Mouse (Mus musculus): Measurements from ENCODE around the gene Socs1. TPM values are rescaled to one million over a fixed set of nuclear protein-coding genes. Genes with fewer than 3 reads are reported as not detected.

Gene Socs1
- polyA plus RNA-seq (2012; rRNA removed; ENCODE audit: low replicate concordance): 12.8 and 35.0 TPM in 2 replicates

DNA sequence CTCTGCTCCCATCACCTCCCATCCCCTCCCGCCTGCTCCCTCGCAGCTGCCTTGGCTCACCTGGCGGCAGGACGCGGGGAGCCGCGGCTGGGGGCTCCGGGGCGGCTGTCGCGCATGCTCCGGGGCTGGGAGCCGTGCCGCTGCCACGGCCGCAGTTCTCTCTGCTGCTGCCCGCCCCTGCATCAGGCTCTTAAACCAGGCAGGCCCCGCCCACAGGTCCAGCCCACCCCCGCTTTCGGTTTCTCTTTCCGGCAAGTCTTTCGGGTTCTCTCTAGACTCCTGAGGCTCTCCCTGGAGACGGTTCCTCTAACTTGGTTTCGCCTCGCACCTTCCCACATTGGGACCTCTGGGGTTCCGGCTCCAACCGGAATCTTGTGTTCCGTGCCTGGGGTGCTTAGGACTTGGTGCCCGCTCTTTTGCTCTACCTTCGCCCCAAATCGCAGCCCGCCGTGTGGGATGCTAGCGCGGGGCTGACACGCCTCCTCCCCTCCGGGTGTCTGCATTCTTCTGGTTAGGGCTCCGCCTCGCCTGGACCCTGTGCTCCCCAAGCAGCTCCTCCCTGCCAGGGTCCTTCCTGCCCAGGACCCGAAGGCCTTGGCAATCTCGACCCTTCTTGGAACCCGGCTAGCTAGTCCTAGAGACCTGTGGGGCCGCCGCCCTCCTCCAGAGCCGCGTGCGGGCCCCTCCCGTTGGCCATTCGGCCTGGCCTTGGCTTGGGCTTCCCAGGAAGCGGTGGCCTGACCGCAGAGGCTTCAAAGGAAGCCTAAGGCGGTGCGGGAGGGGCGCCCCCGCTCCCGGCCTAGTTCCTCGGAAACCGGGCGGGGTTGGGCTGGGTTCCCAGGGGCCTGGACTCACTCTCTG lies at the start of gene Socs1:
TSS of gene Socs1 (minus strand) at position 166 of the 861 bp plus-strand sequence.

DNA sequence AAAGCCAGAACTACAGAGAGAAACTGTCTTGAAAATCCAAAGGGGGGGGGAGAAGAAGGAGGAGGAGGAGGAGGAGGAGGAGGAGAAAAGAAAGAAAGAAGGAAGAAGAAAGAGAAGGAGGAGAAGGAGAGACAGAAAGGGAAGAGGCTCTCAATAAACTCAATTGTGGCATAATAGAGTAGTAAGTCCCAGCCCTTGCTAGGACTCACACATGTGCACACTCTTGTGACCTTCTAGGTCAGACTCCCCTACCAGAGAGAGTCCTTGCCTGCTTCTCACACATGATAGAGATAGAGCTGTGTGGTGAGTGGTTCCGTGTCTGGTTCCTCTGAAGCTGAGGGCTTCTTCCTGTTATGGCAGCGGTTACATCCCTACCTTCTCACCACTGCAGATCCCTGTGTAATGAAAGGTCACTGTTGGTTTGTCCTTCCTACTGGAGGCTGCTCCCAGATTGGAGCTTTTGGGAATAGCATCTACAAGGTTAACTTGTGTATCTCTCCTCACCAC lies 27.6 kb upstream of the Socs1 start, which contains the start of gene Gm11172:
TSS of gene Gm11172 (plus strand) at position 51 of the 507 bp plus-strand sequence.

DNA sequence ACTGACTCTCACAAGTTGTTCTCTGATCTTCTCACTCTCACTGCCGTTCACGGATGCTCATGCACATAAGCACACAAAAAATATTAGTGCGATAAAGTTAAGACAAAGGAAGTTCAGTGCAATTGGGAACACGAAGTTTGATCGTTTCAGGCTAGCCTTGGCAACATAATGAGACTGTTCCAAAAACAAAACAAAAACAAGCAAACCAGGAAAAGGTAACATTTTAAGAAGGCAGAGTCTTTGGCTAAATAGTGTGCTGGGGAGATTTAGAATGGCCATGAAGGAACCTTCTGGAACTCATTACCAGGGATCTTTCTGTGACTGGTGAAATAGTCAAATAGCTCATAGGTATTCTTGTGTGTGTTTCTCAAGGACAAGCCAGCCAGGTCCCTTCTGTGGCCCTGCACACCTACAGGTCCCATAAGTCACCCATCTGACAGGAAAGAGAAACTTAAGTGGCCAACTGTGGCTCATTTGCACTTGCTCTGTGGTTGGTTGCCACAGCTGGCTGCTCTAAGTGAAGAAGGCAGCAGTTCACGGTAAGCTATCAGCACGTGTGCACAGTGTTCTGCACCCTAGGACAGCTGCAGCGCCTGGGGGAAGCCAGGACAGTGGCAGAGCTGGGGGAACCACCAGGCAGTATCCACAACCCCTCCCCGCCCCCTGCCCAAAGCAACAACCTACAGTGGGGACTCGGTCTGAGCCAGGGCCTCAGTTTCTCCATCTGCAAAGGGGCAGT lies 20.6 kb upstream of the Socs1 start, which contains the start of gene Prm1:
TSS of gene Prm1 (minus strand) at position 51 of the 739 bp plus-strand sequence.

DNA sequence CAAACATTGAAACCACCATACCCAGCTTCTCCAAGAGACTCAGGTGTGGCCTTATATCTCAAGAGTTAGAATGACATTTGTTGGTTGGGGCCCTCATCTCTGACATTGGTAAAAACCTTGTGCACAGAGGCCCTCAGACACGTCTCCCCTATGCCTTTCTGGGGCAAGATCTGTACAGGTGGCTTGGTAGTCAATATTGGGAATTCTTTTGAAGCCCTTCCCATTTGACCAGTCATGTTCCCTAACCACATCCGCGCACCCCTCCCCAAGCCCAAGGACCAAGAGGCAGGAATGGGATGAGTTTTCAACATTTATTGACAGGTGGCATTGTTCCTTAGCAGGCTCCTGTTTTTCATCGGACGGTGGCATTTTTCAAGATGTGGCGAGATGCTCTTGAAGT lies 10.7 kb upstream of the Socs1 start, which contains the start of gene Prm2:
TSS of gene Prm2 (minus strand) at position 101 of the 400 bp plus-strand sequence.

DNA sequence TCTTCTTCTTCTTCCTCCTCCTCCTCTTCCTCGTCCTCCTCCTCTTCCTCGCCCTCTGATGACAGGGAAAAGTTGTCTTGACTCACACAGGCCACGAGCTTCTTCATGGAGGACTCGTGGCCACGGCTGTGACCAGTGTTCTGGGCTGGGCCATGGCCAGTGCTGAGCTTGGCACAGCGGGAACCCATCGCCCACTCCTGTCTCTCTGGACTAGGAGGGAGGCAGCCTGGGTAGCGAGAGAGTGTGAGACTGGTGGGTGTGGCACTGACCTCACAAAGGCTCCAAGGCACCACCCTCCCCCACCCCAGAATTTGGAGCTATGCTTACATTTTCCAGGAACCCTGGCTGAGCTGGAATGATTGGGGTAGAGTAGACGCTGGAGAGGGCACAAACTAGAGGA lies 5.4 kb upstream of the Socs1 start, which contains the start of gene Prm3:
TSS of gene Prm3 (minus strand) at position 213 of the 400 bp plus-strand sequence.

DNA sequence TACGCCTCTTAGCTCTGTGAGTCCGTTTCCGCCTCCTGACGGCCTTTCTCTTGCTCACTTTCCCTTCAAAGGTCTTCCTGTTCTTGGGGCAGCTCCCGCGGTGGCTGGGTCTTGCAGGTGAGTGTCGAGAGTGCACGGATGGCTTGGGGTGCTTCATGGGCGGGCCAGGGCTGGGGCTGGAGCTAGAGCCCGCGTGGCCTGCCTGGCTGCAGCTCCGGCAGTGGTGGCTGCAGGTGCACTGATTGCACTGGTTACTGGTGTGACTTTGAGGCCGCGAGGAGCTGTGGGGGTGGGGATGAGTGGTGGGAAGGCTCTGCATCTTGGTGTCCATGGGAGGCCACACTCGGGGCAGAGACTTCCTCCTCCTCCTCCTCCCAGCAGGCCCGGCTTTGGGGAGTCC lies 2.9 kb upstream of the Socs1 start, which contains the start of gene Tnp2:
TSS of gene Tnp2 (minus strand) at position 390 of the 400 bp plus-strand sequence.

Other genes starting within 250 kb of the Socs1 start
- gene Dexi, start 242.5 kb downstream of the Socs1 start, polyA plus RNA-seq (2012; rRNA removed; ENCODE audit: low replicate concordance): 40.6 and 63.1 TPM in 2 replicates
- gene Clec16a, start 240.2 kb downstream of the Socs1 start, polyA plus RNA-seq (2012; rRNA removed; ENCODE audit: low replicate concordance): 8.0 and 8.2 TPM in 2 replicates
- 0.33 TPM in 1 of 2 replicates, not detected in the other for gene Tnp2, start 3.1 kb upstream of the Socs1 start, polyA plus RNA-seq (2012; rRNA removed; ENCODE audit: low replicate concordance)
- not detected in 2 replicates for gene Prm3, start 5.4 kb upstream of the Socs1 start, polyA plus RNA-seq (2012; rRNA removed; ENCODE audit: low replicate concordance)
- 0.20 TPM in 1 of 2 replicates, not detected in the other for gene Prm2, start 10.6 kb upstream of the Socs1 start, polyA plus RNA-seq (2012; rRNA removed; ENCODE audit: low replicate concordance)
- gene Prm1, start 20.3 kb upstream of the Socs1 start, polyA plus RNA-seq (2012; rRNA removed; ENCODE audit: low replicate concordance): not detected in 2 replicates
- gene Gm11172, start 27.4 kb upstream of the Socs1 start, polyA plus RNA-seq (2012; rRNA removed; ENCODE audit: low replicate concordance): not detected in 2 replicates
- gene Rmi2, start 49.5 kb upstream of the Socs1 start, polyA plus RNA-seq (2012; rRNA removed; ENCODE audit: low replicate concordance): 1.7 and 3.4 TPM in 2 replicates

Data from duodenum, adult 2 months (tissue).